Mouse (Mus musculus) lung, embryonic 14.5 days (tissue): ENCODE results near the gene Dusp7. TPM values are rescaled to one million over a fixed set of nuclear protein-coding genes. Genes with fewer than 3 reads are reported as not detected.
A peak's percentile ranks its signal among the peaks of the same experiment; 100 is the strongest.

Experiments used
- ATAC-seq: fragments of 200-750 bp; cut with Nextera tagmentation; 2 replicates; pipeline ENCODE4 v1.8.0; 2017; ENCODE audit warnings: mild to moderate bottlenecking, moderate TSS enrichment, moderate library complexity; ENCODE audit not compliant: insufficient read depth
- DNase-seq: peaks from one replicate; pipeline ENCODE4 v3.0.0-alpha.2; 2015
- H3K27ac ChIP-seq: fragments of 300-500 bp; sonication (generic); 2 replicates; pipeline ENCODE4 v1.5.1; 2014; ENCODE audit warnings: low read depth, mild to moderate bottlenecking, moderate library complexity
- H3K27me3 ChIP-seq: fragments of 300-500 bp; sonication (generic); 2 replicates; pipeline ENCODE4 v1.6.1; 2014; ENCODE audit warnings: low read length, control low read depth; ENCODE audit not compliant: insufficient read depth
- H3K36me3 ChIP-seq: fragments of 300-500 bp; sonication (generic); 2 replicates; pipeline ENCODE4 v1.6.1; 2014; ENCODE audit warnings: control low read depth; ENCODE audit not compliant: insufficient read depth
- H3K4me1 ChIP-seq: fragments of 300-500 bp; sonication (generic); 2 replicates; pipeline ENCODE4 v1.6.1; 2014; ENCODE audit warnings: antibody characterized with exemption, control low read depth; ENCODE audit not compliant: insufficient read depth
- H3K4me2 ChIP-seq: fragments of 300-500 bp; sonication (generic); 2 replicates; pipeline ENCODE4 v1.6.1; 2014; ENCODE audit warnings: mild to moderate bottlenecking
- H3K4me3 ChIP-seq: fragments of 300-500 bp; sonication (generic); 2 replicates; pipeline ENCODE4 v1.5.1; 2014; ENCODE audit warnings: low read depth, low read length
- H3K9ac ChIP-seq: fragments of 300-500 bp; sonication (generic); 2 replicates; pipeline ENCODE4 v1.6.1; 2014
- H3K9me3 ChIP-seq: fragments of 300-500 bp; sonication (generic); 2 replicates; pipeline ENCODE4 v1.6.1; 2016; ENCODE audit warnings: low read depth, low read length, control low read depth
- CTCF ChIP-seq: IDR thresholded peaks from 2 replicates; pipeline ENCODE4 v1.5.1; 2016; ENCODE audit warnings: antibody characterized with exemption, low read depth
- WGBS: fragments of 180-500 bp; shearing (Covaris S2); extraction: QIAGEN DNeasy Blood & Tissue Kit; methylation state at CpG from one replicate; pipeline ENCODE4 v1.1.7; 2014; 5-methylcytosine and 5-hydroxymethylcytosine counted together
- polyA plus RNA-seq: library from polyadenylated mRNA; unstranded; fragments of >200 nt; fragmentation: Nextera tagmentation; extraction: Ambion mirVana; gene quantifications from 2 replicates; pipeline ENCODE4 v1.2.1, GENCODE M21; 2014

The Dusp7 gene
- 23.9 and 27.3 TPM in 2 replicates for polyA plus RNA-seq

GRCm38 (mm10) chr9:106368112-106368717 lies at the start of gene Dusp7:
Gene Dusp7 (plus strand): TSS chr9:106368632.
- DNase-seq: peak; percentile 93
- Histone ChIP-seq H3K4me2 (peak within 1 kb of the TSS; percentile 99), H3K36me3 (peaks cover 29% of the 10 kb centered on the region), H3K27ac (peak within 1 kb of the TSS; percentile 95), H3K4me3 (peak within 1 kb of the TSS; percentile 85), H3K9me3 (no peaks in the 10 kb centered on the region), H3K9ac (peak within 1 kb of the TSS; percentile 87), H3K27me3 (no peaks in the 10 kb centered on the region), H3K4me1 (peaks cover 22% of the 10 kb centered on the region)
- ATAC-seq: peak; percentile 76
- TF ChIP-seq CTCF: no peak
- WGBS: under 1% methylated on average over 54 of the region's 57 CpGs

- Histone ChIP-seq H3K9ac (no peak overlapping the region), H3K36me3 (no peaks in the 10 kb centered on the region), H3K27me3 (no peaks in the 10 kb centered on the region), H3K4me3 (no peak overlapping the region), H3K9me3 (no peaks in the 10 kb centered on the region), H3K4me2 (no peak overlapping the region), H3K4me1 (peaks cover 13% of the 10 kb centered on the region), H3K27ac (peak overlapping the region; percentile 50; the same call in 1 of the 2 replicates)
- DNase-seq (no peak), ATAC-seq (no peak)
- WGBS: 32% methylated on average over 2 of the region's 2 CpGs
- TF ChIP-seq CTCF: no peak
These were observed 49.3 kb upstream of the Dusp7 start for GRCm38 (mm10) chr9:106319095-106319494.

- H3K4me3 ChIP-seq: no peak overlapping the region
- no peak overlapping the region for H3K4me2 ChIP-seq
- no peaks in the 10 kb centered on the region for H3K36me3 ChIP-seq
- H3K9me3 ChIP-seq: no peaks in the 10 kb centered on the region
- no peak for DNase-seq
- TF ChIP-seq CTCF: no peak
- no peak for ATAC-seq
- H3K27ac ChIP-seq: peak overlapping the region; percentile 44; the same call in 1 of the 2 replicates
- 78% methylated on average over 3 of the region's 3 CpGs for WGBS
- H3K4me1 ChIP-seq: peaks cover 14% of the 10 kb centered on the region
- no peak overlapping the region for H3K9ac ChIP-seq
- no peaks in the 10 kb centered on the region for H3K27me3 ChIP-seq
These were observed 45.9 kb upstream of the Dusp7 start for GRCm38 (mm10) chr9:106322497-106322896.

GRCm38 (mm10) chr9:106326241-106326640 lies 42.2 kb upstream of the Dusp7 start:
- H3K27ac ChIP-seq: peak overlapping the region; percentile 86
- 52% methylated on average over 8 of the region's 8 CpGs for WGBS
- no peak for TF ChIP-seq CTCF
- no peak overlapping the region for H3K4me2 ChIP-seq
- DNase-seq (peak; percentile 70), ATAC-seq (peak; percentile 73)
- no peak overlapping the region for H3K4me3 ChIP-seq
- peaks cover 6% of the 10 kb centered on the region; the same call in 1 of the 2 replicates for H3K4me1 ChIP-seq
- no peak overlapping the region for H3K9ac ChIP-seq
- H3K27me3 ChIP-seq: no peaks in the 10 kb centered on the region
- 0 out of 2 replicates have a peak, but pooled peaks cover 2% of the 10 kb centered on the region for H3K36me3 ChIP-seq
- no peaks in the 10 kb centered on the region for H3K9me3 ChIP-seq

- 0 out of 2 replicates have a peak, but pooled peaks cover 2% of the 10 kb centered on the region for H3K36me3 ChIP-seq
- H3K9ac ChIP-seq: no peak overlapping the region
- no peak for TF ChIP-seq CTCF
- H3K4me3 ChIP-seq: no peak overlapping the region
- H3K9me3 ChIP-seq: no peaks in the 10 kb centered on the region
- 69% methylated on average over 8 of the region's 8 CpGs for WGBS
- H3K27me3 ChIP-seq: no peaks in the 10 kb centered on the region
- no peak overlapping the region for H3K4me2 ChIP-seq
- H3K27ac ChIP-seq: peak overlapping the region; percentile 86
- ATAC-seq: no peak
- peaks cover 6% of the 10 kb centered on the region; the same call in 1 of the 2 replicates for H3K4me1 ChIP-seq
- DNase-seq: no peak
These were observed 41.2 kb upstream of the Dusp7 start for GRCm38 (mm10) chr9:106327125-106327809.

GRCm38 (mm10) chr9:106328068-106328610 lies 40.3 kb upstream of the Dusp7 start:
- H3K36me3 ChIP-seq: 0 out of 2 replicates have a peak, but pooled peaks cover 2% of the 10 kb centered on the region
- peak; percentile 44 for ATAC-seq
- H3K27ac ChIP-seq: peak overlapping the region; percentile 86
- 41% methylated on average over 7 of the region's 7 CpGs for WGBS
- H3K9me3 ChIP-seq: no peaks in the 10 kb centered on the region
- DNase-seq: peak; percentile 48
- no peak overlapping the region for H3K9ac ChIP-seq
- no peak overlapping the region for H3K4me2 ChIP-seq
- H3K27me3 ChIP-seq: no peaks in the 10 kb centered on the region
- TF ChIP-seq CTCF: no peak
- H3K4me1 ChIP-seq: peaks cover 6% of the 10 kb centered on the region; the same call in 1 of the 2 replicates
- no peak overlapping the region for H3K4me3 ChIP-seq
